Mouse (Mus musculus) liver, postnatal 0 days (tissue): ENCODE results near the gene Gatad2b. TPM values are rescaled to one million over a fixed set of nuclear protein-coding genes. Genes with fewer than 3 reads are reported as not detected.

Source experiments
- ATAC-seq: fragments of 200-750 bp; cut with Nextera tagmentation; 2 replicates; pipeline ENCODE4 v1.8.0; 2017; ENCODE audit warnings: mild to moderate bottlenecking, moderate library complexity
- DNase-seq: peaks from one replicate; pipeline ENCODE4 v3.0.0-alpha.2; 2016
- H3K27ac ChIP-seq: fragments of 300-500 bp; sonication (generic); 2 replicates; pipeline ENCODE4 v1.5.1; 2014; ENCODE audit warnings: antibody characterized with exemption, moderate library complexity, mild to moderate bottlenecking, low read depth
- H3K27me3 ChIP-seq: fragments of 300-500 bp; sonication (generic); 2 replicates; pipeline ENCODE4 v1.6.1; 2014; ENCODE audit warnings: low read length, control low read depth, mixed read lengths; ENCODE audit not compliant: insufficient read depth
- H3K36me3 ChIP-seq: fragments of 300-500 bp; sonication (generic); replicated peaks from 2 replicates; pipeline ENCODE4 v1.6.1; 2014; ENCODE audit warnings: mild to moderate bottlenecking, control low read depth, low read length, moderate library complexity, mixed read lengths; ENCODE audit not compliant: insufficient read depth
- H3K4me1 ChIP-seq: fragments of 300-500 bp; sonication (generic); 2 replicates; pipeline ENCODE4 v1.6.1; 2014; ENCODE audit warnings: antibody characterized with exemption, mild to moderate bottlenecking, control low read depth; ENCODE audit not compliant: insufficient read depth
- H3K4me2 ChIP-seq: fragments of 300-500 bp; sonication (generic); 2 replicates; pipeline ENCODE4 v1.6.1; 2014; ENCODE audit warnings: low read depth, mild to moderate bottlenecking, low read length, moderate library complexity, mixed read lengths
- H3K4me3 ChIP-seq: fragments of 300-500 bp; sonication (generic); 2 replicates; pipeline ENCODE4 v1.5.1; 2014; ENCODE audit warnings: low read depth, low read length
- H3K9ac ChIP-seq: fragments of 300-500 bp; sonication (generic); replicated peaks from 2 replicates; pipeline ENCODE4 v1.6.1; 2014; ENCODE audit warnings: mild to moderate bottlenecking, moderate library complexity
- H3K9me3 ChIP-seq: fragments of 300-500 bp; sonication (generic); 2 replicates; pipeline ENCODE4 v1.6.1; 2016; ENCODE audit warnings: mild to moderate bottlenecking, control low read depth, low read length, mixed read lengths
- CTCF ChIP-seq: sonication (generic); IDR thresholded peaks from 2 replicates; pipeline ENCODE4 v1.5.1; 2016; ENCODE audit warnings: antibody characterized with exemption, low read depth
- EP300 ChIP-seq: IDR thresholded peaks from 2 replicates; pipeline ENCODE4 v1.6.1; 2016; ENCODE audit warnings: antibody characterized with exemption, low read depth, mild to moderate bottlenecking
- WGBS: fragments of 180-500 bp; shearing (Covaris S2); extraction: QIAGEN DNeasy Blood & Tissue Kit; methylation state at CpG from one replicate; pipeline ENCODE4 v1.1.7; 2014; ENCODE audit not compliant: insufficient replicate concordance; 5-methylcytosine and 5-hydroxymethylcytosine counted together
- polyA plus RNA-seq: library from polyadenylated mRNA; unstranded; fragments of >200 nt; fragmentation: Nextera tagmentation; extraction: Ambion mirVana; gene quantifications from 2 replicates; pipeline ENCODE4 v1.2.1, GENCODE M21; 2015

Gatad2b gene
- polyA plus RNA-seq, 1 experiment from 2014 or later = 3.1 TPM

- no peak overlapping the region for H3K9ac ChIP-seq
- H3K4me2 ChIP-seq = no peak overlapping the region
- H3K27ac ChIP-seq = no peak overlapping the region
- no peaks in the 10 kb centered on the region for H3K4me1 ChIP-seq
- TF ChIP-seq EP300 (no peak), CTCF (no peak)
- no peaks in the 10 kb centered on the region for H3K9me3 ChIP-seq
- no peak for ATAC-seq
- H3K4me3 ChIP-seq = no peak overlapping the region
- 72% methylated on average over 4 of the region's 4 CpGs for WGBS
- no peak for DNase-seq
- no peaks in the 10 kb centered on the region for H3K27me3 ChIP-seq
- H3K36me3 ChIP-seq = peaks cover 81% of the 10 kb centered on the region
These were observed 108.0 kb downstream of the Gatad2b start for GRCm38 (mm10) chr3:90400993-90401392.

GRCm38 (mm10) chr3:90404121-90404520 lies 111.1 kb downstream of the Gatad2b start:
- no peak overlapping the region for H3K4me3 ChIP-seq
- no peaks in the 10 kb centered on the region for H3K9me3 ChIP-seq
- TF ChIP-seq CTCF (no peak), EP300 (no peak)
- H3K36me3 ChIP-seq = peaks cover 96% of the 10 kb centered on the region
- no peaks in the 10 kb centered on the region for H3K27me3 ChIP-seq
- ATAC-seq (no peak), DNase-seq (no peak)
- WGBS = 80% methylated on average over 3 of the region's 3 CpGs
- H3K9ac ChIP-seq = no peak overlapping the region
- H3K4me2 ChIP-seq = no peak overlapping the region
- no peak overlapping the region for H3K27ac ChIP-seq
- peaks cover 3% of the 10 kb centered on the region for H3K4me1 ChIP-seq

- no peak overlapping the region for H3K4me3 ChIP-seq
- peaks cover 96% of the 10 kb centered on the region for H3K36me3 ChIP-seq
- DNase-seq (no peak), ATAC-seq (no peak)
- no peak overlapping the region for H3K9ac ChIP-seq
- TF ChIP-seq CTCF (no peak), EP300 (no peak)
- no peak overlapping the region for H3K27ac ChIP-seq
- 79% methylated on average over 4 of the region's 4 CpGs for whole genome bisulfite sequencing
- no peaks in the 10 kb centered on the region for H3K27me3 ChIP-seq
- no peaks in the 10 kb centered on the region for H3K9me3 ChIP-seq
- H3K4me2 ChIP-seq = no peak overlapping the region
- peaks cover 3% of the 10 kb centered on the region for H3K4me1 ChIP-seq
These were observed 111.6 kb downstream of the Gatad2b start for GRCm38 (mm10) chr3:90404609-90405008.

- WGBS = 94% methylated on average over 5 of the region's 5 CpGs
These were observed 113.4 kb downstream of the Gatad2b start for GRCm38 (mm10) chr3:90406414-90406813.

GRCm38 (mm10) chr3:90408721-90409120 lies 115.7 kb downstream of the Gatad2b start:
- Histone ChIP-seq H3K4me3 (no peak overlapping the region), H3K27ac (no peak overlapping the region), H3K4me2 (no peak overlapping the region), H3K9me3 (no peaks in the 10 kb centered on the region), H3K4me1 (peaks cover 3% of the 10 kb centered on the region), H3K27me3 (no peaks in the 10 kb centered on the region), H3K36me3 (peaks cover 79% of the 10 kb centered on the region), H3K9ac (no peak overlapping the region; the same call in 1 of the 2 replicates)
- DNase-seq (no peak), ATAC-seq (no peak)
- WGBS = 60% methylated on average over 3 of the region's 3 CpGs
- TF ChIP-seq EP300 (no peak), CTCF (no peak)

More at GRCm38 (mm10) chr3:90406414-90406813, 113.4 kb downstream of the Gatad2b start:
- H3K27ac ChIP-seq = no peak overlapping the region
- H3K4me3 ChIP-seq = no peak overlapping the region
- H3K9ac ChIP-seq = no peak overlapping the region
- TF ChIP-seq EP300 (no peak), CTCF (no peak)
- no peak overlapping the region for H3K4me2 ChIP-seq
- peaks cover 3% of the 10 kb centered on the region for H3K4me1 ChIP-seq
- ATAC-seq (no peak), DNase-seq (no peak)
- H3K36me3 ChIP-seq = peaks cover 87% of the 10 kb centered on the region
- H3K27me3 ChIP-seq = no peaks in the 10 kb centered on the region
- H3K9me3 ChIP-seq = no peaks in the 10 kb centered on the region

GRCm38 (mm10) chr3:90412312-90413010 lies 119.5 kb downstream of the Gatad2b start:
- ATAC-seq (peak; percentile 59), DNase-seq (peak; percentile 79)
- Histone ChIP-seq H3K4me1 (peaks cover 3% of the 10 kb centered on the region), H3K9ac (no peak overlapping the region), H3K9me3 (no peaks in the 10 kb centered on the region), H3K27ac (no peak overlapping the region), H3K4me3 (no peak overlapping the region), H3K36me3 (peaks cover 61% of the 10 kb centered on the region), H3K4me2 (no peak overlapping the region), H3K27me3 (no peaks in the 10 kb centered on the region)
- TF ChIP-seq EP300 = no peak
- TF ChIP-seq CTCF = peak; percentile 93
- 44% methylated on average over 5 of the region's 5 CpGs for WGBS
